Mouse (Mus musculus) adipose tissue, adult 10 weeks (tissue): Measurements from ENCODE around the gene Pced1b. TPM values are rescaled to one million over a fixed set of nuclear protein-coding genes. Genes with fewer than 3 reads are reported as not detected.

Experiments
- polyA plus RNA-seq: library from polyadenylated mRNA; stranded (reverse); fragments of 350-450 nt; fragmentation: Illumina TruSeq; extraction: RNeasy Lipid Tissue Mini Kit (QIAGEN cat#74804); gene quantifications from one replicate; pipeline ENCODE4 v1.2.3, GENCODE M21; 2014; ENCODE audit warnings: low read depth, low replicate concordance

The Pced1b gene
- 30.0 TPM for polyA plus RNA-seq

DNA sequence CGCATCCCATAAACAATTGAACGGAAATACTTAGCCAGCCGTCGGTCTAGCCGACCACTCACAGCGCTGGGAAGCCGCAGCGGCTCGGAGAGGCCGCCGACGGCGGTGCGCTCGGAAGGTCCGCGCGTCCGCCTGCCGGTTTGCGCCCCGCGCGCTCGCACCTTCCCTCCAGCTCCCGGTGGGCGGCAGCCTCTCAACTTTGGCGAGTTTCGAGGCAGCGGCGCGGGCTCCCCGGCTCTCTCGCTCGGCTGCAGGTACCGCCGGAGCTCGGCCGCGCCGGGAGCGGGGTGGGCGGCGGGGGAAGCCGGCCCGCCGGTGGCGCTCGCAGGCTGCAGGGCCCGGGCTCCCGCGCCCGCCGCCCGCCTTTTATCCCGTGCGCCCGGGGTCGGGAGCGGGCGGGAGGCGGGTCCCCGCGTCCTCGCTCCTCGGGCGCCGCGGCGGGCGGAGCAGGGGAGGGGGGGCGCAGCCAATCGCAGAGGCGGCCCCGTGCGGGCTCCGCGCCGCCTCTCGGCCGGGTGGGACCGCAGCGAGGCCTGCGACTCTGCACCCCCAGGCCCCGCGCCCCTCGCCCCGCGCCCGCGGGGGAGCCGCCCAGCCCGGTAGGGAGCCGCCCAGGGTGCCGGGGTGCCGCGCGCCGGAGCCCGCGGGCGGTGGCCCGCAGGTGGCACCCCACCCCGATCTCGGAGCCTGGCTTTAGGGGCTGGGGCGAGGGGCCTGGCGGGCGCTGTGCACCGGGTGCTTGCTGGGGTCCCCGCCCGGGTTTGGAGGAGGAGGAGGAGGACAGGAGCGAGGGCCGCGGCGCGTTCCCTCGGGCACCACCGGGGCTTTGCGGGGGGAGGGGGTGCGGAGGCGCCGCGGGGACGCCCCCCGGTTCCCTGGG, at the start of gene Pced1b, which contains the start of gene Amigo2:
TSS of gene Pced1b (plus strand) at position 197 of the 880 bp plus-strand sequence.
TSS of gene Amigo2 (minus strand) at position 377 of the 880 bp plus-strand sequence.

Other genes starting within 250 kb of the Pced1b start
- 15.5 TPM for gene Slc38a4, start 191.2 kb upstream of the Pced1b start, polyA plus RNA-seq
- 18.2 TPM for gene Amigo2, start 180 bp downstream of the Pced1b start, polyA plus RNA-seq